In genomic region chr11:119078691-119079444, GRCm38 (mm10) we compare ENCODE assay signal across 9 mouse cellular contexts. TPM values are rescaled to one million over a fixed set of nuclear protein-coding genes. Genes with fewer than 3 reads are reported as not detected.
DNase-seq lines count a peak whose midpoint lies in the region; ATAC-seq and TF ChIP-seq lines count a peak whose summit lies in the region.
"Had no signal": no experiment of that assay in that cellular context is flagged by ENCODE, and none has a peak within 500 bp of the region (broad histone marks: within the 10 kb centered on the region; RNA-seq: fewer than 3 reads in every experiment).

No protein-coding gene starts in this region.

- peak overlapping the region; percentile 51 for H3K4me2 ChIP-seq in heart, embryonic 15.5 days
- peak overlapping the region; percentile 35 for H3K4me2 ChIP-seq in kidney, postnatal 0 days (ENCODE audit: low read length)

- peak overlapping the region; percentile 49 for H3K27ac ChIP-seq in gastrocnemius, adult 2 months
- peak overlapping the region; percentile 86 for H3K27ac ChIP-seq in heart, embryonic 15.5 days
- peak overlapping the region; percentile 36 for H3K27ac ChIP-seq in kidney, postnatal 0 days

- peaks cover 54% of the 10 kb centered on the region for H3K4me1 ChIP-seq in heart, embryonic 15.5 days (replicated peaks)
- peaks cover 40% of the 10 kb centered on the region for H3K4me1 ChIP-seq in kidney, postnatal 0 days (replicated peaks; ENCODE audit: insufficient read depth, low read length)
- H3K4me1 ChIP-seq in lung, adult 2 months (ENCODE audit: control insufficient read depth, insufficient read depth, low read length): peaks cover 22% of the 10 kb centered on the region

- H3K9ac ChIP-seq in heart, embryonic 15.5 days: peak overlapping the region; percentile 44
- no peak overlapping the region for H3K9ac ChIP-seq in kidney, postnatal 0 days (ENCODE audit: low read depth, low read length)

- peaks cover 22% of the 10 kb centered on the region for H3K36me3 ChIP-seq in heart, embryonic 15.5 days
- H3K36me3 ChIP-seq in kidney, postnatal 0 days (ENCODE audit: insufficient read depth, low read length): peaks cover 19% of the 10 kb centered on the region

- no peak for TF ChIP-seq CTCF in gastrocnemius, adult 2 months (IDR thresholded peaks at IDR 0.05)
- TF ChIP-seq CTCF in kidney, postnatal 0 days (IDR thresholded peaks at IDR 0.05; ENCODE audit: low read depth): no peak
- TF ChIP-seq CTCF in lung, adult 2 months (IDR thresholded peaks at IDR 0.05; ENCODE audit: insufficient read depth, low read length): no peak

- intact Hi-C loops in gastrocnemius, adult 2 months (cut with DNase I): no loop called here
- intact Hi-C loops in gastrocnemius, postnatal 14 days (cut with DNase I; ENCODE audit: low total_unique reads): no loop called here

- 5% methylated on average over 22 of the region's 27 CpGs for WGBS in heart, embryonic 15.5 days
- 4% methylated on average over 21 of the region's 27 CpGs for WGBS in kidney, postnatal 0 days
- WGBS in lung, adult 2 months: 13% methylated on average over 23 of the region's 27 CpGs

- peak; percentile 75 for ATAC-seq in heart, embryonic 15.5 days (replicated peaks; ENCODE audit: insufficient number of reproducible peaks, insufficient read depth, low FRiP score, low read depth)
- no peak for ATAC-seq in kidney, postnatal 0 days (replicated peaks; ENCODE audit: low FRiP score, low read depth)

- H3K4me3 ChIP-seq in gastrocnemius, adult 2 months: peak overlapping the region; percentile 46
- peak overlapping the region; percentile 25 for H3K4me3 ChIP-seq in heart, embryonic 15.5 days
- no peak overlapping the region for H3K4me3 ChIP-seq in kidney, postnatal 0 days (replicated peaks; ENCODE audit: low read depth, low read length)
- H3K4me3 ChIP-seq in lung, adult 2 months (replicated peaks; ENCODE audit: extremely low read depth, low read depth, low read length): no peak overlapping the region
- H3K4me3 ChIP-seq: megakaryocyte, embryonic 14.5 days had no signal

- H3K9me3 ChIP-seq in heart, embryonic 15.5 days (replicated peaks): no peaks in the 10 kb centered on the region
- H3K9me3 ChIP-seq in kidney, postnatal 0 days (replicated peaks; ENCODE audit: low read length): no peaks in the 10 kb centered on the region
- H3K9me3 ChIP-seq: megakaryocyte, embryonic 14.5 days had no signal

- 0 out of 2 replicates have a peak, but pooled peaks cover 2% of the 10 kb centered on the region for H3K27me3 ChIP-seq in heart, embryonic 15.5 days
- H3K27me3 ChIP-seq in kidney, postnatal 0 days (ENCODE audit: insufficient read depth, low read length): no peaks in the 10 kb centered on the region

- TF ChIP-seq POLR2A in lung, adult 2 months (IDR thresholded peaks at IDR 0.05; ENCODE audit: borderline replicate concordance, extremely low read depth, low read depth, low read length): no peak

- peak; percentile 60 for DNase-seq in gastrocnemius, adult 2 months
- no peak for DNase-seq in gastrocnemius, postnatal 14 days
- DNase-seq in cerebellum, postnatal 25 days: peak; percentile 76 to 81
- no peak for DNase-seq in kidney, postnatal 0 days (ENCODE audit: low spot score)
- peak; percentile 54 for DNase-seq in lung, adult 2 months
- DNase-seq in retina, postnatal 1 day: peak; percentile 88
- DNase-seq in thymus, postnatal 14 days: no peak

RNA-seq across cellular contexts. Expression of gene Cbx4, which starts 7.2 kb away (rescaled TPM):
- 1 to 10 TPM; 2.1 to 2.2 TPM for total RNA-seq in gastrocnemius, adult 2 months (2021)
- total RNA-seq in gastrocnemius, postnatal 14 days (2021): 1 to 10 TPM; 4.7 to 5.9 TPM
- 9.3 and 11.6 TPM in 2 replicates for polyA plus RNA-seq in heart, embryonic 15.5 days (2015; fragmentation: Nextera tagmentation; extraction: Ambion mirVana)
- polyA plus RNA-seq in kidney, postnatal 0 days (2015; fragmentation: Nextera tagmentation; extraction: Ambion mirVana): 8.0 and 9.7 TPM in 2 replicates
- 16.2 and 16.8 TPM in 2 replicates for polyA plus RNA-seq in lung, adult 2 months (2012; rRNA removed)

RNA-seq across cellular contexts. Expression of gene Cbx8, which starts 38.1 kb away (rescaled TPM):
- 1 to 10 TPM; 1.5 to 1.6 TPM for total RNA-seq in gastrocnemius, adult 2 months (2021)
- total RNA-seq in gastrocnemius, postnatal 14 days (2021): 1 to 10 TPM; 2.1 to 2.7 TPM
- 7.5 and 9.5 TPM in 2 replicates for polyA plus RNA-seq in heart, embryonic 15.5 days (2015; fragmentation: Nextera tagmentation; extraction: Ambion mirVana)
- 6.1 and 7.7 TPM in 2 replicates for polyA plus RNA-seq in kidney, postnatal 0 days (2015; fragmentation: Nextera tagmentation; extraction: Ambion mirVana)
- 3.8 and 3.9 TPM in 2 replicates for polyA plus RNA-seq in lung, adult 2 months (2012; rRNA removed)

RNA-seq across cellular contexts. Expression of gene Cbx2, which starts 56.1 kb away (rescaled TPM):
- under 1 TPM; 0.69 to 0.95 TPM for total RNA-seq in gastrocnemius, adult 2 months (2021)
- total RNA-seq in gastrocnemius, postnatal 14 days (2021): 1 to 10 TPM; 1.4 to 1.9 TPM
- 11.6 and 18.0 TPM in 2 replicates for polyA plus RNA-seq in heart, embryonic 15.5 days (2015; fragmentation: Nextera tagmentation; extraction: Ambion mirVana)
- 16.7 and 18.4 TPM in 2 replicates for polyA plus RNA-seq in kidney, postnatal 0 days (2015; fragmentation: Nextera tagmentation; extraction: Ambion mirVana)
- 2.9 and 4.4 TPM in 2 replicates for polyA plus RNA-seq in lung, adult 2 months (2012; rRNA removed)

Comparison
In these comparisons a context has a peak if more than half of its experiments do, and no peak if none do; other contexts are left out.
1. DNase-seq: peak in gastrocnemius, adult 2 months (single experiment), cerebellum, postnatal 25 days (2 of 2), lung, adult 2 months (single experiment) and retina, postnatal 1 day (single experiment); none in gastrocnemius, postnatal 14 days (single experiment), kidney, postnatal 0 days (single experiment) and thymus, postnatal 14 days (single experiment).
2. H3K27ac ChIP-seq: peak in every context shown above with its lines; median percentile 86 in heart, embryonic 15.5 days; 49 in gastrocnemius, adult 2 months; 36 in kidney, postnatal 0 days.
3. H3K4me3 ChIP-seq: peak in gastrocnemius, adult 2 months (single experiment) and heart, embryonic 15.5 days (single experiment); none in kidney, postnatal 0 days (single experiment) and lung, adult 2 months (single experiment).